17 mouse cellular contexts compared by ENCODE assay signal in genomic region chr15:101192651-101193050, GRCm38 (mm10). TPM values are rescaled to one million over a fixed set of nuclear protein-coding genes. Genes with fewer than 3 reads are reported as not detected.
DNase-seq lines count a peak whose midpoint lies in the region; ATAC-seq and TF ChIP-seq lines count a peak whose summit lies in the region.
"Had no signal": no experiment of that assay in that cellular context is flagged by ENCODE, and none has a peak within 500 bp of the region (broad histone marks: within the 10 kb centered on the region; RNA-seq: fewer than 3 reads in every experiment).

No protein-coding gene starts in this region.

- peak overlapping the region; percentile 52 for H3K27ac ChIP-seq in heart, embryonic 10.5 days
- 0 out of 2 replicates have a peak overlapping the region, but pooled peaks have one; percentile 1 for H3K27ac ChIP-seq in heart, postnatal 0 days (ENCODE audit: low read depth)
- no peak overlapping the region for H3K27ac ChIP-seq in limb, embryonic 11.5 days (replicated peaks; ENCODE audit: low read depth, low read length)
- H3K27ac ChIP-seq in limb, embryonic 10.5 days: no peak overlapping the region
- H3K27ac ChIP-seq in olfactory bulb, adult 2 months (ENCODE audit: insufficient read depth, low read depth, low read length): 0 out of 2 replicates have a peak overlapping the region, but pooled peaks have one; percentile 39
- H3K27ac ChIP-seq: embryonic facial prominence, embryonic 13.5 days; hindbrain, embryonic 10.5 days; neural tube, embryonic 12.5 days had no signal

- peaks cover 39% of the 10 kb centered on the region for H3K36me3 ChIP-seq in heart, embryonic 10.5 days
- peaks cover 27% of the 10 kb centered on the region for H3K36me3 ChIP-seq in heart, postnatal 0 days (replicated peaks; ENCODE audit: control insufficient read depth, insufficient read depth, low read length)
- peaks cover 20% of the 10 kb centered on the region for H3K36me3 ChIP-seq in limb, embryonic 11.5 days (ENCODE audit: control insufficient read depth, insufficient read depth, low read length)
- peaks cover 40% of the 10 kb centered on the region for H3K36me3 ChIP-seq in limb, embryonic 10.5 days

- H3K9ac ChIP-seq in heart, postnatal 0 days (replicated peaks; ENCODE audit: low read depth, low read length): no peak overlapping the region
- H3K9ac ChIP-seq in limb, embryonic 11.5 days (ENCODE audit: low read length): peak overlapping the region; percentile 2; the same call in 1 of the 2 replicates
- H3K9ac ChIP-seq: embryonic facial prominence, embryonic 13.5 days; liver, postnatal 0 days; neural tube, embryonic 12.5 days had no signal

- H3K9me3 ChIP-seq in heart, embryonic 10.5 days: no peaks in the 10 kb centered on the region
- H3K9me3 ChIP-seq in heart, postnatal 0 days (replicated peaks; ENCODE audit: control insufficient read depth, low read length): no peaks in the 10 kb centered on the region
- H3K9me3 ChIP-seq in limb, embryonic 11.5 days (ENCODE audit: control insufficient read depth, low read length): no peaks in the 10 kb centered on the region
- no peaks in the 10 kb centered on the region for H3K9me3 ChIP-seq in limb, embryonic 10.5 days (replicated peaks)
- H3K9me3 ChIP-seq: embryonic facial prominence, embryonic 13.5 days; hindbrain, embryonic 10.5 days; megakaryocyte, embryonic 14.5 days; neural tube, embryonic 12.5 days had no signal

- 73% methylated on average over 7 of the region's 7 CpGs for WGBS in heart, embryonic 10.5 days
- WGBS in heart, postnatal 0 days: 48% methylated on average over 7 of the region's 7 CpGs
- 89% methylated on average over 7 of the region's 7 CpGs for WGBS in limb, embryonic 11.5 days
- 89% methylated on average over 7 of the region's 7 CpGs for WGBS in limb, embryonic 10.5 days
- WGBS in olfactory bulb, adult 2 months: 81% methylated on average over 7 of the region's 7 CpGs

- no peaks in the 10 kb centered on the region for H3K27me3 ChIP-seq in heart, embryonic 10.5 days (ENCODE audit: insufficient read depth, poor library complexity, severe bottlenecking)
- H3K27me3 ChIP-seq in heart, postnatal 0 days (ENCODE audit: control insufficient read depth, insufficient read depth, low read length): no peaks in the 10 kb centered on the region
- H3K27me3 ChIP-seq in limb, embryonic 11.5 days (ENCODE audit: control insufficient read depth, insufficient read depth, low read length): no peaks in the 10 kb centered on the region
- H3K27me3 ChIP-seq in limb, embryonic 10.5 days (ENCODE audit: low read depth, poor library complexity, severe bottlenecking): no peaks in the 10 kb centered on the region
- H3K27me3 ChIP-seq: embryonic facial prominence, embryonic 13.5 days; megakaryocyte, embryonic 14.5 days; neural tube, embryonic 12.5 days had no signal

- no peak for DNase-seq in heart, embryonic 10.5 days (ENCODE audit: low spot score)
- DNase-seq in heart, adult 8-10 months (ENCODE audit: low spot score): no peak
- no peak for DNase-seq in heart, postnatal 0 days (ENCODE audit: low spot score)
- DNase-seq in heart, postnatal 10 days: no peak
- DNase-seq in limb, embryonic 11.5 days (ENCODE audit: low spot score): no peak
- DNase-seq in limb, embryonic 10.5 days (ENCODE audit: low spot score): no peak
- DNase-seq: adrenal gland, postnatal 36 days; cerebellum, adult 11-12 months; cerebellum, postnatal 14 days; gastrocnemius, postnatal 14 days; liver, postnatal 0 days; thymus, postnatal 25 days had no signal

- TF ChIP-seq CTCF in heart, postnatal 0 days (IDR thresholded peaks at IDR 0.05; ENCODE audit: low read depth): no peak
- no peak for TF ChIP-seq CTCF in olfactory bulb, adult 2 months (IDR thresholded peaks at IDR 0.05; ENCODE audit: insufficient read depth, low read depth, low read length)

- H3K4me2 ChIP-seq in heart, postnatal 0 days (ENCODE audit: low read depth, low read length): no peak overlapping the region
- H3K4me2 ChIP-seq in limb, embryonic 11.5 days (ENCODE audit: low read depth, severe bottlenecking): no peak overlapping the region
- H3K4me2 ChIP-seq: embryonic facial prominence, embryonic 13.5 days; neural tube, embryonic 12.5 days had no signal

- intact Hi-C loops in heart, postnatal 10 days (cut with DNase I): no loop called here

- no peak overlapping the region for H3K4me3 ChIP-seq in heart, embryonic 10.5 days
- H3K4me3 ChIP-seq in heart, postnatal 0 days (ENCODE audit: low read depth, low read length): no peak overlapping the region
- H3K4me3 ChIP-seq in limb, embryonic 11.5 days (ENCODE audit: low read depth, low read length): no peak overlapping the region
- H3K4me3 ChIP-seq in limb, embryonic 10.5 days: no peak overlapping the region
- no peak overlapping the region for H3K4me3 ChIP-seq in olfactory bulb, adult 2 months (ENCODE audit: insufficient read depth, low read depth, low read length)
- H3K4me3 ChIP-seq: embryonic facial prominence, embryonic 13.5 days; hindbrain, embryonic 10.5 days; megakaryocyte, embryonic 14.5 days; neural tube, embryonic 12.5 days had no signal

- H3K4me1 ChIP-seq in heart, embryonic 10.5 days: peaks cover 82% of the 10 kb centered on the region
- peaks cover 28% of the 10 kb centered on the region for H3K4me1 ChIP-seq in heart, postnatal 0 days (ENCODE audit: control insufficient read depth, insufficient read depth)
- H3K4me1 ChIP-seq in limb, embryonic 11.5 days (ENCODE audit: control insufficient read depth, insufficient read depth, low read length): 0 out of 2 replicates have a peak, but pooled peaks cover 6% of the 10 kb centered on the region
- H3K4me1 ChIP-seq in limb, embryonic 10.5 days: peaks cover 10% of the 10 kb centered on the region
- peaks cover 40% of the 10 kb centered on the region for H3K4me1 ChIP-seq in olfactory bulb, adult 2 months (ENCODE audit: control insufficient read depth, insufficient read depth, low read length)

- TF ChIP-seq EP300 in heart, postnatal 0 days (IDR thresholded peaks at IDR 0.05; ENCODE audit: low read depth): no peak

- ATAC-seq in heart, postnatal 0 days (ENCODE audit: insufficient read depth, low read depth): no peak
- ATAC-seq in limb, embryonic 11.5 days (ENCODE audit: insufficient number of reproducible peaks, low FRiP score, low TSS enrichment, low read depth): no peak
- ATAC-seq: liver, postnatal 0 days had no signal

- no peak for TF ChIP-seq POLR2A in olfactory bulb, adult 2 months (IDR thresholded peaks at IDR 0.05; ENCODE audit: insufficient read depth, low read depth, low read length)

RNA-seq across cellular contexts. Expression of gene Acvr1b, which starts 18.8 kb away (rescaled TPM):
- polyA plus RNA-seq in heart, embryonic 10.5 days (2016; fragmentation: Nextera tagmentation; extraction: Ambion mirVana): 5.4 and 5.6 TPM in 2 replicates
- 10 to 100 TPM; 12.1 to 14.7 (median 13.9) TPM for total RNA-seq in heart, adult 8-10 months (2022)
- total RNA-seq in heart, postnatal 0 days (2014; rRNA removed; ENCODE audit: low replicate concordance): 22.3 and 25.9 TPM in 2 replicates
- polyA plus RNA-seq in heart, postnatal 0 days (2015; fragmentation: Nextera tagmentation; extraction: Ambion mirVana): 5.2 and 5.8 TPM in 2 replicates
- total RNA-seq in heart, postnatal 10 days (2021): 10 to 100 TPM; 18.7 to 20.9 TPM
- 8.0 and 9.4 TPM in 2 replicates for polyA plus RNA-seq in limb, embryonic 11.5 days (2014; fragmentation: Nextera tagmentation; extraction: Ambion mirVana)
- polyA plus RNA-seq in limb, embryonic 10.5 days (2016; fragmentation: Nextera tagmentation; extraction: Ambion mirVana): 5.0 and 5.7 TPM in 2 replicates
- polyA plus RNA-seq in olfactory bulb, adult 2 months (2012; ENCODE audit: insufficient read depth, insufficient read length, low replicate concordance, missing spikeins): not detected in 2 replicates

RNA-seq across cellular contexts. Expression of gene Grasp, which starts 31.3 kb away (rescaled TPM):
- 3.4 and 5.0 TPM in 2 replicates for polyA plus RNA-seq in heart, embryonic 10.5 days (2016; fragmentation: Nextera tagmentation; extraction: Ambion mirVana)
- 10 to 100 TPM in 1 of 4 experiments, 1 to 10 TPM in 3; 7.6 to 10.2 (median 9.5) TPM for total RNA-seq in heart, adult 8-10 months (2022)
- total RNA-seq in heart, postnatal 0 days (2014; rRNA removed; ENCODE audit: low replicate concordance): 8.0 and 21.3 TPM in 2 replicates
- polyA plus RNA-seq in heart, postnatal 0 days (2015; fragmentation: Nextera tagmentation; extraction: Ambion mirVana): 2.0 and 2.3 TPM in 2 replicates
- total RNA-seq in heart, postnatal 10 days (2021): 10 to 100 TPM; 14.9 to 18.0 TPM
- 6.7 and 7.7 TPM in 2 replicates for polyA plus RNA-seq in limb, embryonic 11.5 days (2014; fragmentation: Nextera tagmentation; extraction: Ambion mirVana)
- 5.4 and 6.9 TPM in 2 replicates for polyA plus RNA-seq in limb, embryonic 10.5 days (2016; fragmentation: Nextera tagmentation; extraction: Ambion mirVana)
- polyA plus RNA-seq in olfactory bulb, adult 2 months (2012; ENCODE audit: insufficient read depth, insufficient read length, low replicate concordance, missing spikeins): not detected in 2 replicates

Comparison
In these comparisons a context has a peak if more than half of its experiments do, and no peak if none do; other contexts are left out.
1. H3K27ac ChIP-seq: peak in heart, embryonic 10.5 days (single experiment), heart, postnatal 0 days (single experiment) and olfactory bulb, adult 2 months (single experiment); none in limb, embryonic 11.5 days (single experiment) and limb, embryonic 10.5 days (single experiment).